Mouse (Mus musculus) neural tube, embryonic 14.5 days (tissue): ENCODE results near the gene Tec. TPM values are rescaled to one million over a fixed set of nuclear protein-coding genes. Genes with fewer than 3 reads are reported as not detected.

ENCODE experiments used
- ATAC-seq: fragments of 200-750 bp; cut with Nextera tagmentation; 2 replicates; pipeline ENCODE4 v1.8.0; 2017; ENCODE audit warnings: low read depth, mild to moderate bottlenecking, moderate TSS enrichment, moderate library complexity
- H3K27ac ChIP-seq: fragments of 300-500 bp; sonication (generic); 2 replicates; pipeline ENCODE4 v1.5.1; 2014; ENCODE audit warnings: low read depth, mild to moderate bottlenecking, control low read depth, low read length, moderate library complexity, mixed read lengths
- H3K27me3 ChIP-seq: fragments of 300-500 bp; sonication (generic); 2 replicates; pipeline ENCODE4 v1.6.1; 2014; ENCODE audit warnings: low read length; ENCODE audit not compliant: control insufficient read depth, insufficient read depth
- H3K36me3 ChIP-seq: fragments of 300-500 bp; sonication (generic); 2 replicates; pipeline ENCODE4 v1.6.1; 2014; ENCODE audit warnings: low read length, mixed read lengths; ENCODE audit not compliant: control insufficient read depth, insufficient read depth
- H3K4me1 ChIP-seq: fragments of 300-500 bp; sonication (generic); 2 replicates; pipeline ENCODE4 v1.6.1; 2014; ENCODE audit warnings: low read length; ENCODE audit not compliant: control insufficient read depth, insufficient read depth
- H3K4me2 ChIP-seq: fragments of 300-500 bp; sonication (generic); 2 replicates; pipeline ENCODE4 v1.6.1; 2014; ENCODE audit warnings: mild to moderate bottlenecking, low read depth, low read length, control low read depth
- H3K4me3 ChIP-seq: fragments of 300-500 bp; sonication (generic); 2 replicates; pipeline ENCODE4 v1.5.1; 2014; ENCODE audit warnings: low read depth, low read length, control low read depth, mixed read lengths
- H3K9ac ChIP-seq: fragments of 300-500 bp; sonication (generic); replicated peaks from 2 replicates; pipeline ENCODE4 v1.6.1; 2014; ENCODE audit warnings: low read depth, mild to moderate bottlenecking, control low read depth, low read length, mixed read lengths
- H3K9me3 ChIP-seq: fragments of 300-500 bp; sonication (generic); 2 replicates; pipeline ENCODE4 v1.6.1; 2016; ENCODE audit warnings: low read length; ENCODE audit not compliant: control insufficient read depth
- WGBS: fragments of 180-500 bp; shearing (Covaris S2); extraction: QIAGEN DNeasy Blood & Tissue Kit; methylation state at CpG from one replicate; pipeline ENCODE4 v1.1.7; 2014; 5-methylcytosine and 5-hydroxymethylcytosine counted together
- polyA plus RNA-seq: library from polyadenylated mRNA; unstranded; fragments of >200 nt; fragmentation: Nextera tagmentation; extraction: Ambion mirVana; gene quantifications from 2 replicates; pipeline ENCODE4 v1.2.1, GENCODE M21; 2014

Tec gene
- polyA plus RNA-seq, 1 experiment from 2014 or later: 5.8 TPM

GRCm38 (mm10) chr5:72908324-72908936, 40.1 kb upstream of the Tec start:
- no peak overlapping the region for H3K4me3 ChIP-seq
- H3K27me3 ChIP-seq: no peaks in the 10 kb centered on the region
- ATAC-seq: no peak
- H3K27ac ChIP-seq: no peak overlapping the region
- peaks cover 3% of the 10 kb centered on the region; the same call in 1 of the 2 replicates for H3K4me1 ChIP-seq
- no peak overlapping the region for H3K9ac ChIP-seq
- H3K9me3 ChIP-seq: no peaks in the 10 kb centered on the region
- H3K36me3 ChIP-seq: no peaks in the 10 kb centered on the region
- H3K4me2 ChIP-seq: no peak overlapping the region
- WGBS: 82% methylated on average over 8 of the region's 8 CpGs

- no peaks in the 10 kb centered on the region for H3K27me3 ChIP-seq
- H3K4me1 ChIP-seq: no peaks in the 10 kb centered on the region
- WGBS: 89% methylated on average over 6 of the region's 6 CpGs
- H3K9me3 ChIP-seq: no peaks in the 10 kb centered on the region
- ATAC-seq: no peak
- H3K4me3 ChIP-seq: no peak overlapping the region
- no peak overlapping the region for H3K27ac ChIP-seq
- H3K9ac ChIP-seq: no peak overlapping the region
- no peaks in the 10 kb centered on the region for H3K36me3 ChIP-seq
- H3K4me2 ChIP-seq: no peak overlapping the region
Observed at GRCm38 (mm10) chr5:72907402-72907801, 39.1 kb upstream of the Tec start.

GRCm38 (mm10) chr5:72904903-72905790, 36.9 kb upstream of the Tec start:
- no peaks in the 10 kb centered on the region for H3K9me3 ChIP-seq
- H3K36me3 ChIP-seq: no peaks in the 10 kb centered on the region
- no peak overlapping the region for H3K27ac ChIP-seq
- H3K4me2 ChIP-seq: no peak overlapping the region
- H3K4me3 ChIP-seq: no peak overlapping the region
- WGBS: 88% methylated on average over 18 of the region's 18 CpGs
- no peaks in the 10 kb centered on the region for H3K4me1 ChIP-seq
- H3K9ac ChIP-seq: no peak overlapping the region
- no peaks in the 10 kb centered on the region for H3K27me3 ChIP-seq
- ATAC-seq: no peak

- no peaks in the 10 kb centered on the region for H3K9me3 ChIP-seq
- no peak overlapping the region for H3K27ac ChIP-seq
- H3K4me3 ChIP-seq: no peak overlapping the region
Observed at GRCm38 (mm10) chr5:72902876-72903516, 34.7 kb upstream of the Tec start.

GRCm38 (mm10) chr5:72902312-72902711, 34.0 kb upstream of the Tec start:
- ATAC-seq: no peak
- Histone ChIP-seq H3K9ac (no peak overlapping the region), H3K4me3 (no peak overlapping the region), H3K27me3 (no peaks in the 10 kb centered on the region), H3K9me3 (no peaks in the 10 kb centered on the region), H3K27ac (no peak overlapping the region), H3K4me1 (no peaks in the 10 kb centered on the region), H3K4me2 (no peak overlapping the region), H3K36me3 (no peaks in the 10 kb centered on the region)
- WGBS: 27% methylated on average over 3 of the region's 3 CpGs

More at GRCm38 (mm10) chr5:72902876-72903516, 34.7 kb upstream of the Tec start:
- H3K27me3 ChIP-seq: no peaks in the 10 kb centered on the region
- H3K4me1 ChIP-seq: no peaks in the 10 kb centered on the region
- no peak for ATAC-seq
- 91% methylated on average over 3 of the region's 3 CpGs for WGBS
- no peak overlapping the region for H3K4me2 ChIP-seq
- H3K36me3 ChIP-seq: no peaks in the 10 kb centered on the region
- H3K9ac ChIP-seq: no peak overlapping the region

GRCm38 (mm10) chr5:72901866-72902265, 33.6 kb upstream of the Tec start:
- Histone ChIP-seq H3K4me2 (no peak overlapping the region), H3K36me3 (no peaks in the 10 kb centered on the region), H3K4me3 (no peak overlapping the region), H3K27me3 (no peaks in the 10 kb centered on the region), H3K9ac (no peak overlapping the region), H3K4me1 (no peaks in the 10 kb centered on the region), H3K9me3 (no peaks in the 10 kb centered on the region), H3K27ac (no peak overlapping the region)
- no peak for ATAC-seq
- WGBS: 92% methylated on average over 4 of the region's 4 CpGs

GRCm38 (mm10) chr5:72899255-72899654, 31.0 kb upstream of the Tec start:
- 92% methylated on average over 8 of the region's 8 CpGs for WGBS
- no peaks in the 10 kb centered on the region for H3K36me3 ChIP-seq
- no peak overlapping the region for H3K4me3 ChIP-seq
- H3K4me1 ChIP-seq: no peaks in the 10 kb centered on the region
- H3K9me3 ChIP-seq: no peaks in the 10 kb centered on the region
- no peak overlapping the region for H3K4me2 ChIP-seq
- ATAC-seq: no peak
- no peaks in the 10 kb centered on the region for H3K27me3 ChIP-seq
- H3K27ac ChIP-seq: no peak overlapping the region
- H3K9ac ChIP-seq: no peak overlapping the region

GRCm38 (mm10) chr5:72897998-72898397, 29.7 kb upstream of the Tec start:
- WGBS: 65% methylated on average over 6 of the region's 6 CpGs
- Histone ChIP-seq H3K27ac (no peak overlapping the region), H3K4me2 (no peak overlapping the region), H3K4me3 (no peak overlapping the region), H3K9ac (no peak overlapping the region), H3K4me1 (no peaks in the 10 kb centered on the region), H3K9me3 (no peaks in the 10 kb centered on the region), H3K36me3 (no peaks in the 10 kb centered on the region), H3K27me3 (no peaks in the 10 kb centered on the region)
- ATAC-seq: no peak
